Mouse (Mus musculus): ENCODE measurements around the gene Foxn3.

- TF ChIP-seq CTCF (IDR thresholded peaks at IDR 0.05; ENCODE audit: extremely low read depth, insufficient read depth, insufficient read length, insufficient replicate concordance) = no peak
- TF ChIP-seq POLR2A (IDR thresholded peaks at IDR 0.05; ENCODE audit: low read depth, low read length) = no peak
Measured at GRCm38 (mm10) chr12:99518640-99519039, 44.7 kb downstream of the Foxn3 start.

Measured in spleen, adult 2 months (tissue).